8 mouse cellular contexts compared by ENCODE assay signal in genomic region chr4:45820074-45820830, GRCm38 (mm10). TPM values are rescaled to one million over a fixed set of nuclear protein-coding genes. Genes with fewer than 3 reads are reported as not detected.
A peak's percentile ranks its signal among the peaks of the same experiment; 100 is the strongest.
DNase-seq lines count a peak whose midpoint lies in the region; ATAC-seq and TF ChIP-seq lines count a peak whose summit lies in the region.

No protein-coding gene starts in this region.

- peak overlapping the region; percentile 70 for H3K4me2 ChIP-seq in limb, embryonic 13.5 days (replicated peaks)
- peak overlapping the region; percentile 53 for H3K4me2 ChIP-seq in midbrain, postnatal 0 days (ENCODE audit: low read depth, low read length, poor library complexity, severe bottlenecking)
- peak overlapping the region; percentile 56 for H3K4me2 ChIP-seq in stomach, embryonic 15.5 days

- H3K9ac ChIP-seq in limb, embryonic 13.5 days: no peak overlapping the region
- H3K9ac ChIP-seq in midbrain, postnatal 0 days (replicated peaks; ENCODE audit: low read length, poor library complexity, severe bottlenecking): no peak overlapping the region
- H3K9ac ChIP-seq in stomach, embryonic 15.5 days: no peak overlapping the region

- peak; percentile 83 for TF ChIP-seq CTCF in gastrocnemius, adult 2 months (IDR thresholded peaks at IDR 0.05)
- TF ChIP-seq CTCF in midbrain, postnatal 0 days (IDR thresholded peaks at IDR 0.05): peak; percentile 93

- peak; percentile 22 for DNase-seq in cerebellum, adult 9-10 months
- DNase-seq in cerebellum, adult 11 months: no peak
- peak; percentile 28 to 61 for DNase-seq in cerebellum, postnatal 25 days
- peak; percentile 71 for DNase-seq in gastrocnemius, adult 2 months
- DNase-seq in induced T-regulatory cell, adult 2 months (ENCODE audit: low read depth): peak; percentile 63
- peak; percentile 80 for DNase-seq in midbrain, postnatal 0 days (ENCODE audit: low spot score)

- peaks cover 36% of the 10 kb centered on the region for H3K4me1 ChIP-seq in limb, embryonic 13.5 days
- peaks cover 14% of the 10 kb centered on the region for H3K4me1 ChIP-seq in midbrain, postnatal 0 days (ENCODE audit: insufficient read depth, low read length)
- peaks cover 4% of the 10 kb centered on the region for H3K4me1 ChIP-seq in stomach, embryonic 15.5 days

- H3K36me3 ChIP-seq in limb, embryonic 13.5 days: no peaks in the 10 kb centered on the region
- H3K36me3 ChIP-seq in midbrain, postnatal 0 days (ENCODE audit: insufficient read depth, low read length): no peaks in the 10 kb centered on the region
- no peaks in the 10 kb centered on the region for H3K36me3 ChIP-seq in stomach, embryonic 15.5 days

- ATAC-seq in limb, embryonic 13.5 days (ENCODE audit: low FRiP score, low read depth): no peak; the same call in 1 of the 2 replicates
- no peak for ATAC-seq in midbrain, postnatal 0 days (ENCODE audit: low FRiP score)
- no peak for ATAC-seq in stomach, embryonic 15.5 days (ENCODE audit: insufficient read depth, low FRiP score, low read depth)

- no peak overlapping the region for H3K27ac ChIP-seq in gastrocnemius, adult 2 months
- H3K27ac ChIP-seq in limb, embryonic 13.5 days: no peak overlapping the region
- peak overlapping the region; percentile 44 for H3K27ac ChIP-seq in midbrain, postnatal 0 days (ENCODE audit: low read depth, low read length)
- H3K27ac ChIP-seq in stomach, embryonic 15.5 days: 0 out of 2 replicates have a peak overlapping the region, but pooled peaks have one; percentile 59

- intact Hi-C loops in gastrocnemius, adult 2 months (cut with DNase I): loop anchor here (1.0 kb wide), 1 partner anchor 35 kb away; no protein-coding TSS in a partner anchor

- peak overlapping the region; percentile 61; the same call in 1 of the 2 replicates for H3K4me3 ChIP-seq in gastrocnemius, adult 2 months
- 0 out of 2 replicates have a peak overlapping the region, but pooled peaks have one; percentile 35 for H3K4me3 ChIP-seq in limb, embryonic 13.5 days
- no peak overlapping the region for H3K4me3 ChIP-seq in midbrain, postnatal 0 days (ENCODE audit: low read depth, low read length)
- H3K4me3 ChIP-seq in stomach, embryonic 15.5 days (replicated peaks): no peak overlapping the region

- no peaks in the 10 kb centered on the region for H3K9me3 ChIP-seq in limb, embryonic 13.5 days
- H3K9me3 ChIP-seq in midbrain, postnatal 0 days (ENCODE audit: low read length): no peaks in the 10 kb centered on the region
- H3K9me3 ChIP-seq in stomach, embryonic 15.5 days: no peaks in the 10 kb centered on the region

- WGBS in limb, embryonic 13.5 days: 38% methylated on average over 8 of the region's 8 CpGs
- 44% methylated on average over 8 of the region's 8 CpGs for WGBS in midbrain, postnatal 0 days
- WGBS in stomach, embryonic 15.5 days: 36% methylated on average over 8 of the region's 8 CpGs

- H3K27me3 ChIP-seq in limb, embryonic 13.5 days: peaks cover 57% of the 10 kb centered on the region
- H3K27me3 ChIP-seq in midbrain, postnatal 0 days (ENCODE audit: insufficient read depth, low read length): no peaks in the 10 kb centered on the region
- peaks cover 24% of the 10 kb centered on the region for H3K27me3 ChIP-seq in stomach, embryonic 15.5 days (replicated peaks)

RNA-seq across cellular contexts. Expression of gene Igfbpl1, which starts 6.5 kb away (rescaled TPM):
- not detected for total RNA-seq in gastrocnemius, adult 2 months (2021)
- 0.25 and 0.47 TPM in 2 replicates for polyA plus RNA-seq in limb, embryonic 13.5 days (2015; fragmentation: Nextera tagmentation; extraction: Ambion mirVana)
- total RNA-seq in midbrain, postnatal 0 days (2014; rRNA removed): 36.5 and 51.6 TPM in 2 replicates
- 8.5 and 10.3 TPM in 2 replicates for polyA plus RNA-seq in midbrain, postnatal 0 days (2015; fragmentation: Nextera tagmentation; extraction: Ambion mirVana)
- polyA plus RNA-seq in stomach, embryonic 15.5 days (2015; fragmentation: Nextera tagmentation; extraction: Ambion mirVana): 0.48 and 0.87 TPM in 2 replicates

RNA-seq across cellular contexts. Expression of gene Aldh1b1, which starts 21.4 kb away (rescaled TPM):
- under 1 TPM; 0.23 to 0.95 TPM for total RNA-seq in gastrocnemius, adult 2 months (2021)
- polyA plus RNA-seq in limb, embryonic 13.5 days (2015; fragmentation: Nextera tagmentation; extraction: Ambion mirVana): 1.9 and 2.2 TPM in 2 replicates
- total RNA-seq in midbrain, postnatal 0 days (2014; rRNA removed): 17.6 and 20.3 TPM in 2 replicates
- polyA plus RNA-seq in midbrain, postnatal 0 days (2015; fragmentation: Nextera tagmentation; extraction: Ambion mirVana): 22.6 and 23.6 TPM in 2 replicates
- polyA plus RNA-seq in stomach, embryonic 15.5 days (2015; fragmentation: Nextera tagmentation; extraction: Ambion mirVana): 127 and 187 TPM in 2 replicates

RNA-seq across cellular contexts. Expression of gene Stra6l, which starts 28.2 kb away (rescaled TPM):
- not detected for total RNA-seq in gastrocnemius, adult 2 months (2021)
- polyA plus RNA-seq in limb, embryonic 13.5 days (2015; fragmentation: Nextera tagmentation; extraction: Ambion mirVana): 0.67 and 1.3 TPM in 2 replicates
- 0.71 and 1.4 TPM in 2 replicates for total RNA-seq in midbrain, postnatal 0 days (2014; rRNA removed)
- 0.46 and 0.56 TPM in 2 replicates for polyA plus RNA-seq in midbrain, postnatal 0 days (2015; fragmentation: Nextera tagmentation; extraction: Ambion mirVana)
- 1.5 and 1.7 TPM in 2 replicates for polyA plus RNA-seq in stomach, embryonic 15.5 days (2015; fragmentation: Nextera tagmentation; extraction: Ambion mirVana)

Comparison
In these comparisons a context has a peak if more than half of its experiments do, and no peak if none do; other contexts are left out.
1. H3K27ac ChIP-seq: peak in midbrain, postnatal 0 days (single experiment) and stomach, embryonic 15.5 days (single experiment); none in gastrocnemius, adult 2 months (single experiment) and limb, embryonic 13.5 days (single experiment).
2. H3K4me3 ChIP-seq: peak in gastrocnemius, adult 2 months (single experiment) and limb, embryonic 13.5 days (single experiment); none in midbrain, postnatal 0 days (single experiment) and stomach, embryonic 15.5 days (single experiment).
3. Peak in every context shown above with its lines, with median percentiles within 50 percentile points of each other: H3K4me2 ChIP-seq.